Mouse (Mus musculus) embryonic fibroblast, embryonic 13.5 days (primary cell): ENCODE measurements around the gene Rnf217. TPM values are rescaled to one million over a fixed set of nuclear protein-coding genes. Genes with fewer than 3 reads are reported as not detected.
A peak's percentile ranks its signal among the peaks of the same experiment; 100 is the strongest.

Source experiments
- H3K27ac ChIP-seq: 2 replicates; pipeline ENCODE4 v1.5.1; 2012; ENCODE audit warnings: low read length, control low read depth, inconsistent platforms; ENCODE audit not compliant: insufficient read depth
- H3K4me1 ChIP-seq: 2 replicates; pipeline ENCODE4 v1.6.1; 2011; ENCODE audit warnings: low read length; ENCODE audit not compliant: control insufficient read depth, insufficient read depth
- H3K4me3 ChIP-seq: 2 replicates; pipeline ENCODE4 v1.5.1; 2011; ENCODE audit warnings: mild to moderate bottlenecking, control low read depth, low read length; ENCODE audit not compliant: insufficient read depth
- CTCF ChIP-seq: IDR thresholded peaks from 2 replicates; pipeline ENCODE4 v1.5.1; 2011; ENCODE audit warnings: mild to moderate bottlenecking, control low read depth, low read length, moderate library complexity, borderline replicate concordance; ENCODE audit not compliant: insufficient read depth
- POLR2A ChIP-seq: IDR thresholded peaks from 2 replicates; pipeline ENCODE4 v1.6.1; 2011; ENCODE audit warnings: low read depth, mild to moderate bottlenecking, control low read depth, low read length, moderate library complexity
- polyA plus RNA-seq: library from polyadenylated mRNA; stranded (reverse); fragments of >200 nt; gene quantifications from 2 replicates; pipeline ENCODE4 v1.2.4, GENCODE M21; 2011; ENCODE audit warnings: low read depth; ENCODE audit not compliant: missing spikeins, insufficient read length

Rnf217 gene
- polyA plus RNA-seq, 1 experiment: 7.2 TPM

GRCm38 (mm10) chr10:31603855-31604254 lies 5.1 kb downstream of the Rnf217 start:
- TF ChIP-seq POLR2A: no peak
- no peak for TF ChIP-seq CTCF
- Histone ChIP-seq H3K4me1 (peaks cover 7% of the 10 kb centered on the region; the same call in 1 of the 2 replicates), H3K27ac (no peak overlapping the region), H3K4me3 (no peak overlapping the region)

DNA sequence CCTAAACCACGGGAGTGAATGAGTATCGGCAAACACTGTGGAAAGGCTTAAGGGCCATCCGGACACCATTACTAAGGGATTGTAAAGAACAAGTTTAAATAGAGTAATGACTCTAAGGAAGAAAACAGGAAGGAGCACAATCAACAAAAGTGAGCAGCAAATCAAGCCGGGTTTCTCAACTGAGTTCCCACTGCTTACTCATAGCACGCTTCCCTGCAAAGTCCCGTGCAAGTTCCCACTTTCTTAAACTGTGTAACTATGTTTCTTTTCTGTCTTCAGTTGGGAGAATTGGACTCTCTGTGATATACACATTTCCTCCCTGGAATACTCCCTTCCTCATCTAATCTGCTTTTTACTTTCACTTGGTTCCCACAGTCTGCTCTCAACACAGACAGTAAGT lies 8.9 kb downstream of the Rnf217 start:
- Histone ChIP-seq H3K4me1 (no peaks in the 10 kb centered on the region; the same call in none of the 2 replicates), H3K27ac (no peak overlapping the region), H3K4me3 (no peak overlapping the region)
- TF ChIP-seq CTCF: no peak
- TF ChIP-seq POLR2A: no peak

DNA sequence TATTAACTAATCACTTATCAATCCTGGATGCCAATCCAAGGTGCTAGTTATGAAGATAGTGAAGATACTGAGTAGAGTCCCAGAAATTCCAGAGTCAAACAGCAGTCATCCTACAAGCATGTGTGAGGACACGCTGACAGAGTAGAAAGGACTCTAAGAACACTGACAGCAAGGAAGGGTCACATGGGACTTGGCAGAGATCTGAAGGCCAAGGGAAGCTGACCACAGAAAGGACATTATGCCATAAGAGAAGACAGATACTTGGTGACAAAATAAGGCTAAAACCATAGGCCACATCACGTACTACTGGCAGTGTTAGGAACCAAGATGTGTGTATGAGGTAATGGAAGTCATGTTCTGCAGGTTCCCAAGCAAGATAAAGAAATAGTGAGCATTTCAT lies 11.1 kb downstream of the Rnf217 start:
- H3K27ac ChIP-seq: no peak overlapping the region
- H3K4me3 ChIP-seq: no peak overlapping the region
- H3K4me1 ChIP-seq: peaks cover 6% of the 10 kb centered on the region; the same call in 1 of the 2 replicates
- TF ChIP-seq CTCF (no peak), POLR2A (no peak)

- Histone ChIP-seq H3K27ac (no peak overlapping the region), H3K4me1 (peaks cover 13% of the 10 kb centered on the region), H3K4me3 (no peak overlapping the region)
- no peak for TF ChIP-seq POLR2A
- no peak for TF ChIP-seq CTCF
Observed at GRCm38 (mm10) chr10:31596804-31597203, 12.2 kb downstream of the Rnf217 start.

GRCm38 (mm10) chr10:31595326-31595725 lies 13.7 kb downstream of the Rnf217 start:
- no peak for TF ChIP-seq POLR2A
- TF ChIP-seq CTCF: no peak
- Histone ChIP-seq H3K4me1 (peaks cover 13% of the 10 kb centered on the region), H3K4me3 (no peak overlapping the region), H3K27ac (no peak overlapping the region)

DNA sequence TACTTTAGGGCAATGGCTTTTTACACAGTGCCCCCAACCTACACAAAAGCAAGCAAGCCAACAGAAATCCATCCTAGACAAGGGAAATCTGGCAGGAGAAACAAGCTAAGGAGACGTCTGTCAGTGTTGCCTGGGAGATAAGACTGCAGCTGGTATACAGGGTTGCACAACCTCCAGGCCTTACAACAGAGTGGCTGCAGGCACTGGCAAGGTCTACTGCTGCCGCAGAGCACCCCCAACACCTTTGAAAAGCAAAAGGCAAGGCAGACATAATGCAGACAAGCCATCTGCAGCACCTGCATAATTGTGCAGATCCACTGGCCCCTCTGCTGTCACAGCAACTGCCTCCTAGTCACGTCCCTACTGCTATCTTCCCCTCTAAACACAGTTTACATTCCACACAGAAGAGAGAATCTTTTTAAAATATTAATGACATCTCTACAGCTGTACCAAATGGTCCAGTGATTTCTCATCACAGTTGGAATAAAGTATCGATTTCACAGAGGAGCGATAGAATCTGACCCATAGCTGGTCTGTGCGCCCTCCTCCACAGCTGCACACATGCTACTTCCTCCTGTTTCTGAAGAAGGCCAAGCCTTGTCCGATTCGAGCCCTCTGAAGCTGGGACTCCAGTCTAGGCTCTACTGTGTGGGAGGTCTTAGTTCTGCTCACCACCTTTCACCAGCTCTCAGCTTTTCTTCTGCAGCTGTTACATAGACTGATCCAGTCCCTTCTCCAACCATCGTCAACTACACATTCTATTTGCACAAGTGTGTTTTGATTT lies 16.1 kb downstream of the Rnf217 start:
- Histone ChIP-seq H3K4me3 (no peak overlapping the region), H3K4me1 (peaks cover 15% of the 10 kb centered on the region), H3K27ac (no peak overlapping the region)
- TF ChIP-seq CTCF (no peak), POLR2A (no peak)

GRCm38 (mm10) chr10:31592095-31592740 lies 16.8 kb downstream of the Rnf217 start:
- Histone ChIP-seq H3K4me3 (no peak overlapping the region), H3K27ac (peak overlapping the region; percentile 32; the same call in 1 of the 2 replicates), H3K4me1 (peaks cover 15% of the 10 kb centered on the region)
- TF ChIP-seq POLR2A (no peak), CTCF (no peak)

DNA sequence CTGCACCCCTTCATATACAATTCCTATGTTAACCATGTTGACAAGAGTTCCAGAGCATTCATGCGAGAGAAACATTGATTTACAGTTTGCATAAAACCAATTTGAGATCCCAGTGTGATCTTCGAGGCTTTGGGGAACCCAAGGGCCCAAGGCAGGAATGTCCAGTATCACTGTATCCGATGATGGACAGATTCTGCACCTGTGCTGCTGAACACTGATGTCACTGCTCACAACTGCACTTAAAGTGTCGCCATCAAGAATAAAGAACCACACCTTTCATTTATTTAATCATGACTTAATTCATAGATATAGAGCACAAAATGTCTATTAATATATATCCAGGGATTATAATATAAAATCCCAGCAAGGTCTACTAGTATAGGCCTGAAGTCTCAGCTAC lies 28.3 kb downstream of the Rnf217 start:
- no peak for TF ChIP-seq CTCF
- Histone ChIP-seq H3K4me1 (no peaks in the 10 kb centered on the region), H3K27ac (no peak overlapping the region), H3K4me3 (no peak overlapping the region)

DNA sequence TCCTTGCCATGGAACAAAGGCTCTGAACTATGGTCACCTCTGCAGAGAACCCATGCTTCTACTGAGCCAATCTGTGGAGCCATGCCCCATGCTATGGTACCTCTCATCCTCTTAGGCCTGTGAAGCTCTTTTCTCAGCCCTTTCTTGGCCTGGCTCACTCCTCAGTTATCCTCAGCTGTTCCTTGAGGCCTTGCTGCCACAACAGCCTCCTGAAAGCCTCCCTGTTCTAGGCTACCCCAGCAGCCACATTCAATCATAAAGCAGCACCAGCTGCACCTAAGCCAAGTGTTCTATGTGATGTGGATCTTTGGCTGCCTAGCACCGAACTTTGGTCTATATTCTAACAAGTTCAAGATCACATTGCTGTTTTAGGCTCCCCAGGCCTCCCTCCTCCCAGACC lies 28.9 kb downstream of the Rnf217 start:
- Histone ChIP-seq H3K4me3 (no peak overlapping the region), H3K27ac (no peak overlapping the region)
- TF ChIP-seq POLR2A (no peak), CTCF (no peak)

DNA sequence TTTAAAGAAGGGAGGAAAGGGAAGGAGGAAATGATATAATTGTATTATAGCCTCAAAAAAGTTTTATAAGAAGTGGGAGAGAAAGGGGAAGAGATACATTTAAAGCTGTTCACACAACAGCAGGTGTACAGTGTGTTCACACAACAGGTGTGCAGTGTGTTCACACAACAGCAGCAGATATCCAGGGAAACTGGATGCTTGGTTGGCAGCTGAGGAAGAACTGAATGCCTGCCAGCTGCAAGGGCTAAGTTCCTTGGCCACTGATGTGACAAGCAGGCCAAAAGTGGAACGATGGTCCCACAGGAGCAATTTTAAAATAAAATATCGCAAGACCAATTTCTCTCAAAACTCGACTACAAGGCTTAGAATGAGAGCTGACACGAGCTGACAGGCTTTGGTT lies 35.7 kb downstream of the Rnf217 start:
- Histone ChIP-seq H3K4me1 (no peaks in the 10 kb centered on the region), H3K4me3 (no peak overlapping the region), H3K27ac (no peak overlapping the region)
- TF ChIP-seq POLR2A (no peak), CTCF (no peak)

More for the DNA sequence above, 28.9 kb downstream of the Rnf217 start:
- no peaks in the 10 kb centered on the region for H3K4me1 ChIP-seq
